In the genomic region with DNA sequence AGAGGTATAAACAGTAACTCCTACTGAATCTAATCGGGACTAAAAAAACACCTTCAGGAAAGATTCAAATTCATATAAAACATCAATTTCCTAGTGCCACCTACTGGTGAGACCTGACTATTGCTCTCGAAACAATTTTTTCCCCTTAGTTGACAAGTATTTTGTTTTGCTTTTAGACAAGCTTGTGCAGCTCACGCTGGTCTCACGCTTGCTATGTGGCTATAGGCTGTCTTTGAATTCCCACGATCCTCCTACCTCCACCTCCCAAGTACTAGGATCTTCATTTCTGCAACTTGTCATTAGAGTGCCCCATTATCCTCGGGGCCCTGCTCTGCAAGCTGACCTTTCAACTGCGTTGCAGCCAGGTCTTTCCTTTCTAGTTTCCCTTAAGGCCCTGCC, we compare ENCODE assay signal across 7 mouse cellular contexts. TPM values are rescaled to one million over a fixed set of nuclear protein-coding genes. Genes with fewer than 3 reads are reported as not detected.
DNase-seq lines count a peak whose midpoint lies in the region; ATAC-seq and TF ChIP-seq lines count a peak whose summit lies in the region.

No protein-coding gene starts in this region.

- WGBS in forebrain, embryonic 13.5 days: under 1% methylated on average over 7 of the region's 7 CpGs
- WGBS in intestine, embryonic 16.5 days: 0% methylated on average over 7 of the region's 7 CpGs
- 0% methylated on average over 7 of the region's 7 CpGs for WGBS in liver, postnatal 0 days (ENCODE audit: insufficient replicate concordance)

- H3K36me3 ChIP-seq in forebrain, embryonic 13.5 days (ENCODE audit: poor library complexity, severe bottlenecking): no peaks in the 10 kb centered on the region
- H3K36me3 ChIP-seq in intestine, embryonic 16.5 days (ENCODE audit: control insufficient read depth, insufficient read depth, low read length): no peaks in the 10 kb centered on the region
- H3K36me3 ChIP-seq in liver, postnatal 0 days (replicated peaks; ENCODE audit: insufficient read depth, low read length): no peaks in the 10 kb centered on the region

- no peaks in the 10 kb centered on the region for H3K27me3 ChIP-seq in forebrain, embryonic 13.5 days
- no peaks in the 10 kb centered on the region for H3K27me3 ChIP-seq in intestine, embryonic 16.5 days (replicated peaks; ENCODE audit: control insufficient read depth, insufficient read depth, low read length)
- no peaks in the 10 kb centered on the region for H3K27me3 ChIP-seq in liver, postnatal 0 days (ENCODE audit: insufficient read depth, low read length)

- peak; percentile 37 for DNase-seq in retina, adult 2 months (ENCODE audit: low read depth, low spot score)
- DNase-seq in retina, postnatal 1 day: no peak
- peak; percentile 92 for DNase-seq in brain, adult 2 months (ENCODE audit: low read depth, low spot score)
- DNase-seq in liver, postnatal 0 days: no peak
- DNase-seq in retina, embryonic 14.5 days (ENCODE audit: low spot score): peak; percentile 90

- peak overlapping the region; percentile 50; the same call in 1 of the 2 replicates for H3K9ac ChIP-seq in forebrain, embryonic 13.5 days
- peak overlapping the region; percentile 57 for H3K9ac ChIP-seq in intestine, embryonic 16.5 days (ENCODE audit: low read depth, low read length)
- peak overlapping the region; percentile 64 for H3K9ac ChIP-seq in liver, postnatal 0 days (replicated peaks)

- peak; percentile 80 for TF ChIP-seq CTCF in liver, postnatal 0 days (IDR thresholded peaks at IDR 0.05; ENCODE audit: low read depth)

- H3K4me1 ChIP-seq in forebrain, embryonic 13.5 days: peaks cover 19% of the 10 kb centered on the region
- H3K4me1 ChIP-seq in intestine, embryonic 16.5 days (ENCODE audit: control insufficient read depth, insufficient read depth, low read length): peaks cover 22% of the 10 kb centered on the region
- H3K4me1 ChIP-seq in liver, postnatal 0 days (ENCODE audit: insufficient read depth): peaks cover 13% of the 10 kb centered on the region; the same call in 1 of the 2 replicates

- H3K27ac ChIP-seq in forebrain, embryonic 13.5 days: peak overlapping the region; percentile 91
- H3K27ac ChIP-seq in intestine, embryonic 16.5 days (ENCODE audit: low read length): peak overlapping the region; percentile 96
- H3K27ac ChIP-seq in liver, postnatal 0 days (ENCODE audit: low read depth): peak overlapping the region; percentile 84

- peak; percentile 48 for TF ChIP-seq EP300 in liver, postnatal 0 days (IDR thresholded peaks at IDR 0.05; ENCODE audit: low read depth)

- peak overlapping the region; percentile 70 for H3K4me2 ChIP-seq in forebrain, embryonic 13.5 days
- peak overlapping the region; percentile 66 for H3K4me2 ChIP-seq in intestine, embryonic 16.5 days (ENCODE audit: low read depth, low read length)
- H3K4me2 ChIP-seq in liver, postnatal 0 days (ENCODE audit: low read depth, low read length): peak overlapping the region; percentile 83

- peak overlapping the region; percentile 74 for H3K4me3 ChIP-seq in forebrain, embryonic 13.5 days
- H3K4me3 ChIP-seq in intestine, embryonic 16.5 days (ENCODE audit: low read length): peak overlapping the region; percentile 73
- H3K4me3 ChIP-seq in liver, postnatal 0 days (ENCODE audit: low read depth, low read length): peak overlapping the region; percentile 61

- H3K9me3 ChIP-seq in forebrain, embryonic 13.5 days (replicated peaks): no peaks in the 10 kb centered on the region
- no peaks in the 10 kb centered on the region for H3K9me3 ChIP-seq in intestine, embryonic 16.5 days (ENCODE audit: control insufficient read depth, low read length)
- no peaks in the 10 kb centered on the region for H3K9me3 ChIP-seq in liver, postnatal 0 days (ENCODE audit: low read length)

- peak; percentile 73; the same call in 1 of the 2 replicates for ATAC-seq in forebrain, embryonic 13.5 days
- ATAC-seq in intestine, embryonic 16.5 days: no peak; the same call in 1 of the 2 replicates
- peak; percentile 24 for ATAC-seq in liver, postnatal 0 days

RNA-seq across cellular contexts. Expression of a gene that starts 0.5 kb away (rescaled TPM):
- polyA plus RNA-seq in forebrain, embryonic 13.5 days (2015; fragmentation: Nextera tagmentation; extraction: Ambion mirVana): 33.8 and 36.8 TPM in 2 replicates
- polyA plus RNA-seq in intestine, embryonic 16.5 days (2015; fragmentation: Nextera tagmentation; extraction: Ambion mirVana): 54.6 and 62.4 TPM in 2 replicates
- 15.7 and 17.5 TPM in 2 replicates for polyA plus RNA-seq in liver, postnatal 0 days (2015; fragmentation: Nextera tagmentation; extraction: Ambion mirVana)

RNA-seq across cellular contexts. Expression of a gene that starts 45.4 kb away (rescaled TPM):
- 1.4 and 1.8 TPM in 2 replicates for polyA plus RNA-seq in forebrain, embryonic 13.5 days (2015; fragmentation: Nextera tagmentation; extraction: Ambion mirVana)
- 12.4 and 13.3 TPM in 2 replicates for polyA plus RNA-seq in intestine, embryonic 16.5 days (2015; fragmentation: Nextera tagmentation; extraction: Ambion mirVana)
- polyA plus RNA-seq in liver, postnatal 0 days (2015; fragmentation: Nextera tagmentation; extraction: Ambion mirVana): 0.09 and 0.16 TPM in 2 replicates

Comparison
In these comparisons a context has a peak if more than half of its experiments do, and no peak if none do; other contexts are left out.
1. DNase-seq: peak in retina, adult 2 months (single experiment), brain, adult 2 months (single experiment) and retina, embryonic 14.5 days (single experiment); none in retina, postnatal 1 day (single experiment) and liver, postnatal 0 days (single experiment).
2. Peak in every context shown above with its lines, with median percentiles within 50 percentile points of each other: H3K27ac ChIP-seq, H3K4me2 ChIP-seq, H3K4me3 ChIP-seq and H3K9ac ChIP-seq.